Mouse (Mus musculus) heart, embryonic 16.5 days (tissue): ENCODE measurements around the gene Fyn. TPM values are rescaled to one million over a fixed set of nuclear protein-coding genes. Genes with fewer than 3 reads are reported as not detected.

Experiments
- ATAC-seq: fragments of 200-750 bp; cut with Nextera tagmentation; replicated peaks from 2 replicates; pipeline ENCODE4 v1.8.0; 2017; ENCODE audit warnings: moderate number of reproducible peaks; ENCODE audit not compliant: insufficient read depth, low FRiP score; ENCODE audit errors: extremely low read depth
- H3K27ac ChIP-seq: fragments of 300-500 bp; sonication (generic); 2 replicates; pipeline ENCODE4 v1.5.1; 2014; ENCODE audit warnings: mild to moderate bottlenecking, low read length, control low read depth, moderate library complexity
- H3K27me3 ChIP-seq: fragments of 300-500 bp; sonication (generic); 2 replicates; pipeline ENCODE4 v1.6.1; 2014; ENCODE audit warnings: low read length, mixed read lengths; ENCODE audit not compliant: control insufficient read depth, insufficient read depth
- H3K36me3 ChIP-seq: fragments of 300-500 bp; sonication (generic); 2 replicates; pipeline ENCODE4 v1.6.1; 2014; ENCODE audit not compliant: control insufficient read depth, insufficient read depth
- H3K4me1 ChIP-seq: fragments of 300-500 bp; sonication (generic); 2 replicates; pipeline ENCODE4 v1.6.1; 2014; ENCODE audit warnings: low read length, mixed read lengths; ENCODE audit not compliant: control insufficient read depth, insufficient read depth
- H3K4me2 ChIP-seq: fragments of 300-500 bp; sonication (generic); 2 replicates; pipeline ENCODE4 v1.6.1; 2014; ENCODE audit warnings: low read depth, mild to moderate bottlenecking, control low read depth, low read length
- H3K4me3 ChIP-seq: fragments of 300-500 bp; sonication (generic); 2 replicates; pipeline ENCODE4 v1.5.1; 2014; ENCODE audit warnings: mild to moderate bottlenecking, control low read depth, low read length
- H3K9ac ChIP-seq: fragments of 300-500 bp; sonication (generic); 2 replicates; pipeline ENCODE4 v1.6.1; 2014; ENCODE audit warnings: low read length, control low read depth
- H3K9me3 ChIP-seq: fragments of 300-500 bp; sonication (generic); replicated peaks from 2 replicates; pipeline ENCODE4 v1.6.1; 2016; ENCODE audit warnings: low read length; ENCODE audit not compliant: control insufficient read depth
- WGBS: fragments of 180-500 bp; shearing (Covaris S2); extraction: QIAGEN DNeasy Blood & Tissue Kit; methylation state at CpG from one replicate; pipeline ENCODE4 v1.1.7; 2014; 5-methylcytosine and 5-hydroxymethylcytosine counted together
- polyA plus RNA-seq: library from polyadenylated mRNA; unstranded; fragments of >200 nt; fragmentation: Nextera tagmentation; extraction: Ambion mirVana; gene quantifications from 2 replicates; pipeline ENCODE4 v1.2.1, GENCODE M21; 2015

Fyn gene
- polyA plus RNA-seq, 1 experiment from 2014 or later: 15.0 TPM

DNA sequence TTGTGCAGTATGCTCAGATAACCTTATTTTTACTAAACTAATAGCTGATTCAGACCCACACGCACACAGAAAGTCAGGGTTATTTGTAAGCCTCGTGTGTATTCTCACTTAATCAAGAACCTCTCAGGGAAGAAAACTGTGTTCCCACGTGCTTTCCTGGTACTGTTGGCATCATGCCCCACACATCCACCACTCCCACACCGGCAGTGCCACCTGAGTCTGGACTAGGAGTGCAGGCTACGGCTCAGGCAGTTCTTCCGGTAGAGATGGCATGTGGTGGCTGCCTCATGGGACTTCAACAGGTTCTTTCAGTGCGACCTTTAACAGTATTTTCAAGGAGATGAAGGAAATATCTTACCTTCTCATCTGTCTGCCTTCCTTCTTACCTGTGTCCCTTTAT, 104.3 kb downstream of the Fyn start:
- ATAC-seq: no peak
- WGBS: 53% methylated on average over 7 of the region's 7 CpGs
- peaks cover 22% of the 10 kb centered on the region for H3K4me1 ChIP-seq

GRCm38 (mm10) chr10:39479361-39479760, 110.7 kb downstream of the Fyn start:
- Histone ChIP-seq H3K4me3 (no peak overlapping the region), H3K27ac (no peak overlapping the region), H3K9ac (no peak overlapping the region), H3K9me3 (peaks cover 3% of the 10 kb centered on the region), H3K36me3 (peaks cover 4% of the 10 kb centered on the region; the same call in 1 of the 2 replicates), H3K4me1 (peaks cover 3% of the 10 kb centered on the region), H3K27me3 (no peaks in the 10 kb centered on the region), H3K4me2 (no peak overlapping the region)
- WGBS: 74% methylated on average over 1 of the region's 1 CpGs
- ATAC-seq: no peak

More for the DNA sequence above, 104.3 kb downstream of the Fyn start:
- Histone ChIP-seq H3K27me3 (no peaks in the 10 kb centered on the region), H3K36me3 (no peaks in the 10 kb centered on the region), H3K9ac (no peak overlapping the region), H3K4me2 (no peak overlapping the region), H3K9me3 (no peaks in the 10 kb centered on the region), H3K4me3 (no peak overlapping the region), H3K27ac (no peak overlapping the region)

DNA sequence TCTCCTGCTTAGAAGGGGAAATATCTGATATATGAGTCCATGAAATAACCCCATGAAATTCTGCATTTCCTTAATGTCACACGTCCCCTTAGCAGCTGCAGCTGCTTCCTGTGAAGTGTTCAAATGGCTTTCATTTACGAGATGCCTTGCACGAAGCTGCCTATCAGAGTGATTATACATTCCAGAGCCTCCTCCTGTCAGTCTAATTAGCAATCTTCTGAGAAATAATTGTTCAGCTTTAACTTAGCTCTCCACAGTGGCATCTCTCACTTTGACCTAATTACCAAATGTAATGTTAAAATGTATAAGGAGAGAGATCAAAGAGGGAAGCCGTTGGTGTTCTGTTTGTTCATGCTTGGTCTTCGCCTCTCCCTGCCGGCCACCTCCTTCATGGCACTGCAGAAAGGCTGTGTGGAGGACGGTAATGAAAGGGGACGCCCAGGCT, 115.7 kb downstream of the Fyn start:
- Histone ChIP-seq H3K27ac (peak overlapping the region; percentile 24; the same call in 1 of the 2 replicates), H3K36me3 (peaks cover 4% of the 10 kb centered on the region; the same call in 1 of the 2 replicates), H3K9ac (no peak overlapping the region), H3K4me2 (no peak overlapping the region), H3K4me3 (no peak overlapping the region), H3K27me3 (no peaks in the 10 kb centered on the region), H3K4me1 (peaks cover 23% of the 10 kb centered on the region), H3K9me3 (peaks cover 3% of the 10 kb centered on the region)
- ATAC-seq: no peak
- 45% methylated on average over 8 of the region's 8 CpGs for WGBS

GRCm38 (mm10) chr10:39484892-39485291, 116.2 kb downstream of the Fyn start:
- Histone ChIP-seq H3K4me2 (no peak overlapping the region; the same call in 1 of the 2 replicates), H3K9me3 (peaks cover 3% of the 10 kb centered on the region), H3K9ac (no peak overlapping the region), H3K4me3 (no peak overlapping the region), H3K27ac (no peak overlapping the region), H3K27me3 (no peaks in the 10 kb centered on the region), H3K36me3 (peaks cover 4% of the 10 kb centered on the region; the same call in 1 of the 2 replicates), H3K4me1 (peaks cover 23% of the 10 kb centered on the region)
- ATAC-seq: no peak
- WGBS: 50% methylated on average over 6 of the region's 6 CpGs

DNA sequence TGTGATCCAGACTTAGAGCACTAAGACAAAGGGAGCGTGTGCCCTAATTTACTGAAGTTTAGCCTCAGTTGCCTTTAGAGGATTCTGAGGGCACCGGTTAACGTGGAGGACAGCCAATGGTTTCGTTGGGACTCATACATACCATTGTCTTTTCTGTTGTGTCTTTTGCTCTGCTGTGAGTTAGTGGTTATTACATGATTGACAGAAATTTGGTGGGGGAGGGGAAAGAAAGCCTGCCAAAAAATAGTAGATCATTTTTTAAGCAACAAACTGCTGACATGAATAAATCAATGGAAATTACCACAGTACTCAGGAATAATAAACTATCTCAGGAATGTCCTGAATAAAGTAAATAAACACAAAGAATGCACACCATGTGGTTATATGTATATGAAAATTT, 117.3 kb downstream of the Fyn start:
- Histone ChIP-seq H3K4me2 (no peak overlapping the region), H3K4me3 (no peak overlapping the region), H3K36me3 (peaks cover 4% of the 10 kb centered on the region; the same call in 1 of the 2 replicates), H3K27me3 (no peaks in the 10 kb centered on the region), H3K9me3 (peaks cover 3% of the 10 kb centered on the region), H3K4me1 (peaks cover 26% of the 10 kb centered on the region), H3K27ac (no peak overlapping the region), H3K9ac (no peak overlapping the region)
- ATAC-seq: no peak
- 80% methylated on average over 4 of the region's 4 CpGs for WGBS

- Histone ChIP-seq H3K9me3 (peaks cover 3% of the 10 kb centered on the region), H3K27me3 (no peaks in the 10 kb centered on the region), H3K4me1 (peaks cover 28% of the 10 kb centered on the region), H3K27ac (no peak overlapping the region; the same call in 1 of the 2 replicates), H3K4me2 (no peak overlapping the region), H3K9ac (no peak overlapping the region), H3K36me3 (peaks cover 4% of the 10 kb centered on the region; the same call in 1 of the 2 replicates), H3K4me3 (no peak overlapping the region)
- WGBS: 41% methylated on average over 11 of the region's 11 CpGs
- no peak for ATAC-seq
Measured at GRCm38 (mm10) chr10:39486501-39487450, 118.1 kb downstream of the Fyn start.

GRCm38 (mm10) chr10:39487740-39488415, 119.2 kb downstream of the Fyn start:
- no peak for ATAC-seq

DNA sequence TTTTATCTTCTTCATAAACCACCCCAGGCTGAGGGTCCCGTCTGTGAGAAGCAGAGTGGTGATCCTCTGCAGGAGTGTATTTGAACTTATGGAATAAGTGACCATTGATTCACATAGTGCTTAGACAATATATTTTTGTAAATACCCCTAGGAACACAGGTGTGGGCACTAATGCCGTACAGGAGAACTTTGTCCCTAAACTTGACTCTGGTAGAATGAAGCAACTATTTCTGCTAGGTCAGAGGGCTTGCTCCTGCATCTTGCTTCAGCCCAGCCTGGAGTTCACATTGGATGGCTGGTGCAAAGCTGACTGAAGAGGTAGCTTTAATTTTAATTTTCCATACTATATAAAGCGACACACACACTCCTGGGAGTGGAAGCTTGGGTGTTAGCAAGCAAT, 119.9 kb downstream of the Fyn start:
- Histone ChIP-seq H3K36me3 (peaks cover 1% of the 10 kb centered on the region; the same call in 1 of the 2 replicates), H3K27me3 (no peaks in the 10 kb centered on the region), H3K4me2 (no peak overlapping the region), H3K9ac (no peak overlapping the region), H3K4me3 (no peak overlapping the region), H3K4me1 (peaks cover 32% of the 10 kb centered on the region), H3K27ac (peak overlapping the region; percentile 62), H3K9me3 (no peaks in the 10 kb centered on the region)
- 66% methylated on average over 3 of the region's 3 CpGs for WGBS
- no peak for ATAC-seq

More at GRCm38 (mm10) chr10:39487740-39488415, 119.2 kb downstream of the Fyn start:
- Histone ChIP-seq H3K36me3 (peaks cover 4% of the 10 kb centered on the region; the same call in 1 of the 2 replicates), H3K9ac (no peak overlapping the region), H3K27me3 (no peaks in the 10 kb centered on the region), H3K4me3 (no peak overlapping the region), H3K4me1 (peaks cover 32% of the 10 kb centered on the region), H3K4me2 (no peak overlapping the region), H3K27ac (no peak overlapping the region; the same call in 1 of the 2 replicates), H3K9me3 (peaks cover 3% of the 10 kb centered on the region)
- 74% methylated on average over 14 of the region's 14 CpGs for WGBS
